Mouse (Mus musculus): Measurements from ENCODE around the gene Rai14.
A peak's percentile ranks its signal among the peaks of the same experiment; 100 is the strongest.

Gene Rai14

GRCm38 (mm10) chr15:10618276-10618675 lies 96.1 kb downstream of the Rai14 start:
- DNase-seq (ENCODE audit: low spot score in 2 of 2): no peak

DNA sequence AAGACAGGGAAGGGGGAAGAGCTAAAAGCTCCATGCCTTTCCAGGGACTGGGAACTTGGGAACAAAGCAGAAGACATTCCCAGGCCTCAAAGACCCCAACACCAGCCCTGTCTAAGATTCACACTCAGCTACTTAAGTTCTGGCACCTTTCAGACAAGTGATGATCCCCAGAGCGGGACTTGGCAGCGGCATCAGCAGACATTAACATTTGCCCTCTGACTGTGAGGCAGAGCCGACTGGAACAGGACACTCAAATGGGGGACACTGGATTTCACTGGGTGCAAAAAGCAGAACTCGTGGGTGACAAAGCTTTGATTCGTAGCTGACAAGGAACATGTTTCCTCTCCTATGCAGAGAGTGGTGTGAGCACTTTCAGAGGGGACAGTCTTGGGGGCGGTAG lies 98.4 kb downstream of the Rai14 start:
- DNase-seq (ENCODE audit: low spot score in 2 of 2): no peak

DNA sequence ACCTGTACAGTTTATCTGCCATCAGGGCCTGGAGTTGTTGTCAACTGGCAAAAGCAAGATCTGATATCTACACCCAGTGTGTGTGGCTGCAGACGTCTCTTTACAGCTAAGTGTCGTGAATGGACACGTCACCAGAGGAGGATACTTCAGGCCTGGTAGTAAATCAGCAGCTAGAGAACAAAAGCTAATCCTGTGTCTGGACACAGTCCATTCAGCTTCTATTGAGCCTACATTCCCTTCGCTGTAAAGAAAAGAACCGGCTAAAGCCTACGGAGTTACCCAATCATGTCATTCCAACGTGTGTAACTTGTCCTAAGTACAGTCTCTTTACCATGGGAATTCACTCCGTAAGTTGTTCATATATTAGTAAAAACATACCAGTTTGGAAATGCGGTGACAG lies 103.4 kb downstream of the Rai14 start:
- DNase-seq (ENCODE audit: low spot score in 2 of 2): no peak

- DNase-seq (ENCODE audit: low spot score in 2 of 2): no peak
Observed at GRCm38 (mm10) chr15:10609107-10609506, 105.3 kb downstream of the Rai14 start.

GRCm38 (mm10) chr15:10608508-10609098 lies 105.8 kb downstream of the Rai14 start:
- DNase-seq (ENCODE audit: low spot score in 2 of 2): no peak

GRCm38 (mm10) chr15:10599413-10599812 lies 115.0 kb downstream of the Rai14 start:
- DNase-seq (ENCODE audit: low spot score in 2 of 2): no peak

GRCm38 (mm10) chr15:10598259-10599225 lies 115.9 kb downstream of the Rai14 start:
- DNase-seq (ENCODE audit: low spot score in 2 of 2): no peak

GRCm38 (mm10) chr15:10596871-10597270 lies 117.6 kb downstream of the Rai14 start:
- no peak for DNase-seq (ENCODE audit: low spot score in 2 of 2)

DNA sequence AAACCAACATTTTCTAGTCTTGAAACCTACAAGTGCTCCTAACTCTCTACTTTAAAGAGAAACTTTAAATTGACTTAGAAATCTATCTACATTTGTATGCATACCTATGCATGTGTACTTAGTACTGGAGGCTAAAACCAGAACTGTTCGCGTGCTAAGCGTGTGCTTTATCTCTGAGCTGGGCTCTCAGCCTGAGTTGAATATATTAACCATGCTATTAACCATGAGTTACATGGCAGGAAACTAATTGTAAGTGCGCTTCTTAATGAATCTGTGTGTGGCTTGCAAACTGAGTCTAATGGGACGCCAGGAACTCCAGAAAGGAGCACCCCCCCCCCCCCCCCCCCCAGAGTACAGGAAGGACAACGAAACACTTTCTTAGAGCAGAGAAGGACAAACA lies 119.0 kb downstream of the Rai14 start:
- no peak for DNase-seq (ENCODE audit: low spot score in 2 of 2)

- no peak for DNase-seq (ENCODE audit: low spot score in 2 of 2)
Observed at GRCm38 (mm10) chr15:10594910-10595309, 119.5 kb downstream of the Rai14 start.

DNA sequence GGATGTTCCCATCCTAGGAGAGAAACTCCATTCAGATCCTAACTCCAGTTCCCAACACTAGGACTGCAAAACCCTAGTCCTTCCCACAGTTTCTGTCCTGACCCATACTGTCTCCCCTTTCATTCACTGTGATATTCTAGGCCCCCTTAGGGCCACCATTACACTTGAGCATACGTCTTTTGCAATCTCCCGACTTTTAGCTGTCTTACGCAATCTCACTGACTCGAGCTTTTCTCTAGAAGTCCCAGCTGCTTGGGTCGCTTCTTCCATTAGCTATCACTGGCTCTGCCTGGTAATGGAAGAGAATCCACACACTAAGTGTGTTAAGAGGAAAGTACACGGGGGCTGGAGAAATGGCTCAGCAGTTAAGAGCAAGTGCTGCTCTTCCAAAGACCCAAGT lies 121.3 kb downstream of the Rai14 start:
- no peak for DNase-seq (ENCODE audit: low spot score in 2 of 2)

DNA sequence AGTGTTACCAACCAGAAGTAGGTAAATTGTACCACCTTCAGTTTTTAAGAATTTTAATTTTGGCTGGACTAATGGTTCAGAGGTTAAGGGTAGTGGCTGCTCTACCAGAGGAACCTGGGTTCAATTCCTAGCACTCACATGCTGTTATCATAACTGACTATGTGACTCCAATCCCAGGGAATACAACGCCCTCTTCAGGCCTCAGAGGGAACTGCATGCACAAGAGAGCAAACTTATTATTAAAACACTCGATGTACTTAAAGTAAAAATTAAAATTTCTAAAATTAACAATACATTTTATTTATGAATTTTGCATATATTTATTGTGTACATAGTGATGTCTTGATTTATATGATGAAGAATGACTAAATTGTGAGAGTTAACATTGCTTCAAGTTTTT lies 127.9 kb downstream of the Rai14 start:
- DNase-seq (ENCODE audit: low spot score in 2 of 2): no peak

DNA sequence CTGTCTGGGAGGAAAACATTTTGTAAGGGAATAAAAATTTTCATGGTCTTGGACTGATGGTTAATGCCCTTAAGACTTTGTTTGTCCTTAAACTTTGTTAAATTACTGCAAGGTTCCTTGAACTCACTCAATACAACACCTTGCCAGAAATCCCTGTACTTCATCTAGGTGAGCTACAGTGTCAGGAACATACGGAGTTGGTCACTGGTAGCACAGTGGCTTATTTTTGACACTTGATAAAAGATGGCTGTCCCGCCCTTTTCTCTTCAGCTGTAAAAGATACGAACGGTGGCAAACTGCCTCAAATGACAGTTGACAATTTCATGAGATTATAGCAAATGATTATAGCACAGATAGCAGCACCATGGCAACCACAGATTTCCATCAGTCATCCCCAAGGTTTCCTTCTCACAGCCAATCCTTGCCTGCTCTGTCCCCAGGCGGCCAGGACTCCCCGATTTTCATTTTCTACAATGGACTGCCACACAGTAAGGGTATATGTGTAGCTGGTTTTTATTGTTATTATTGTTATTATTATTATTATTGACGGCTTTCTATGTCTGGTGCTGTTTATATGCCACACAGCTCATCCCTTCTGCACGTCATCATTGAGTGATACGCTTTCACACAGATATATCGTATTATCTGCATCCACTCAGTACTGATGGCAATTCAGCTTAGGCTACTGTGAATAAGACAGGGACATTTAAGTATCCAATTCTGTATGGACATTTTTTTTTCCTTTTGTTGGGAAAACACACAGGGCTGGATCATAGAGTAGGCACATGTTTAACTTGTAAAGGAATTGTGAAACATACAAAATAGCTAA lies 129.9 kb downstream of the Rai14 start:
- DNase-seq (ENCODE audit: low spot score in 2 of 2): no peak

DNA sequence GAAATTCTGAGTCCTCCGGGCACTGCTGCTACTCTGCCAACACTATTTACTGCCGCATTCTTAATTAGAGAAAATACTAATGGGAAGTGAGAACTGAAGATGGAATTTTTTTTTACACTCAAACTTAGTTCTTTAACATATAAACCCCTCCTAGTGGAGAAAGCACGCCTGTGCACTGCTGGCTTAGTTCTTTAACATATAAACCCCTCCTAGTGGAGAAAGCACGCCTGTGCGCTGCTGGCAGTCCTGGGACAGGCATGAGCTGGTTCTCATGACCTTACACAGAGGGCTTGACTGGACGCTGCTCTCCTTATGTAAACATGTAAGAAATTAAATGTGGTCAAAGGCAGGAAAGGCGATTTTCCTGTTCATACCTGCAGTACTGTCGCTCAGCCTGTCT lies 131.0 kb downstream of the Rai14 start:
- DNase-seq (ENCODE audit: low spot score in 2 of 2): peak; percentile 15 to 51

DNA sequence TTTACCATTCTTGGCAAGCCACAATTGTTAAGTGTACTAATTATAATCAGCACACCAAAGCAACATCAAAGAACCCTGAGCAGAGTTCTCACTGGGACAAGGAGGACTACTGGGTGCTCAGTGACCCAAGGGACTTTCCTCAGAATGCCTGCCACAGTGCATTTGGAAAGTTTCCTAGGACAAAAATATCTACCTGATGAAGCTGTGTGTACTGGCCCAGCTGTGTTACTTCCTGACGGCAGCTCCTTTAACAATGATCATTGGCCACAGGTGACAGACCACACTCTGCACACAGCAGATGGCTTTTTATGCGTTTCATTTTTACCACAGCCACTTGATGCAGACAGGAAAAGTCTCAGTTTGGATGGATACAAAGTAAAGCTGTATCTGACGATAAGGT lies 135.3 kb downstream of the Rai14 start:
- no peak for DNase-seq (ENCODE audit: low spot score in 2 of 2)

GRCm38 (mm10) chr15:10566486-10566885 lies 147.9 kb downstream of the Rai14 start:
- no peak for DNase-seq (ENCODE audit: low spot score in 2 of 2)

DNA sequence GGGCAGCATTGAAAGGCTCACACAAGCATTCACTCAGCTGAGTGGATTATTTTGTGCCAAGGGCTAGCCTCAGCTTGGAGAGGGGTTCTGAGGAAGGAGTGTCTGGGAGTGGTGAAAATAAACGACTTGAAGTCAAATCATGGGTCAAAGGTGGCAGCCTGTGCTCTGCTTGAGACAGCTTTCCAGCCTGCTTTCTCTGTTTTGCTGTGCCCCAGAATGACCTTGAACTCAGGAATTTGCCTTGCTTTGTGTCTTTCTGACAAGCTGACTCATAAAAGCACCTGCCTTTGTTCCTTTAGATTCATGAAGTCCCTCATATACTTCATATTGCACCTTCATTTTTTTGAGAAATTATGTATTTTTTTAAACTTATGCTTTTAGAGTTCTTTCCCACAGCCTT lies 150.2 kb downstream of the Rai14 start:
- DNase-seq (ENCODE audit: low spot score in 2 of 2): no peak

GRCm38 (mm10) chr15:10562281-10562680 lies 152.1 kb downstream of the Rai14 start:
- no peak for DNase-seq (ENCODE audit: low spot score in 2 of 2)

- no peak for DNase-seq (ENCODE audit: low spot score in 2 of 2)
Observed at GRCm38 (mm10) chr15:10560005-10560404, 154.4 kb downstream of the Rai14 start.

DNA sequence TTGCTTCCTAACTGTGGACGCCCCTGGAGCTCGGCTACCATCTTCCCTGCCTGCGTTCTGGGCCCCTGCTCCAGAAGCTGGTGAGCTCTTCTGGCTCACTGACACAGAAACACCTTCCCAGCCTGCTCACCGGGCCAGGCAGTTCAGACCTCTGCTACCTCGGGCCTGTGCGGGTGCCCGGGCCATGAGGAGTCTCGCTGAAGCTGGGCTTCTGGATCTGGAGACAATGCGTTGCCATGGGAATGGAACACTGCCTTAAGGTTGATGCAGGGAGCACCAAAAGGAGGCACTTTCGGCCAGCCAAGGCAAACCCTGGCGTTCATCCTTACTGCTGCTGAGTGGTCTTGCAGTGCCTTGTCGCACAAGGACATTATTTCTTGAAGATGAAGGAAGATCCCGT lies 156.0 kb downstream of the Rai14 start, which contains the start of gene Ttc23l:
Gene Ttc23l (minus strand): TSS at position 204 of the 400 bp plus-strand sequence.
- DNase-seq (ENCODE audit: low spot score in 2 of 2): no peak

- no peak for DNase-seq (ENCODE audit: low spot score in 2 of 2)
Observed at GRCm38 (mm10) chr15:10554336-10554735, 160.1 kb downstream of the Rai14 start.

Data from natural killer cell, adult 2 months (primary cell).